ENCODE assay signal across 9 mouse cellular contexts in the genomic region with DNA sequence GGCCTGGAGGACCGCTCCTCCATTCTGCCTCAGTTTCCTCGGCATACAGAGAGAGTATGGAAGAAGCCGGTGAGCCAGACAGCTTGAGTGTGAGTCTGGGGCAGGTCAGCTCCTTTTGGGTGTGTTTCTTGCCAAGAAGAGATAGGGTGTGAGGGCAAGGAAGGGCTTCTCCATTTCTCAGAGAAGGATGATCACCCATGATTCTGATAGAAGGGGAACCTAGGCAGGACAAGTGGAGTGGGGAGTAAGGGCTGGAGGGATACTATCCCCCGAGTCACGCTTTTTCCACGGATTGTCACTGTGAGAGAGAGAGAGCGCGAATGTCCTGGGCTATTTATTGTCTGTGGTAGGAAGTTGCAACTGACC. TPM values are rescaled to one million over a fixed set of nuclear protein-coding genes. Genes with fewer than 3 reads are reported as not detected.
DNase-seq lines count a peak whose midpoint lies in the region; ATAC-seq and TF ChIP-seq lines count a peak whose summit lies in the region.
"Had no signal": no experiment of that assay in that cellular context is flagged by ENCODE, and none has a peak within 500 bp of the region (broad histone marks: within the 10 kb centered on the region; RNA-seq: fewer than 3 reads in every experiment).

No protein-coding gene starts in this region.

- no peak for DNase-seq in kidney, adult 11 months
- no peak for DNase-seq in midbrain, postnatal 0 days (ENCODE audit: low spot score)
- DNase-seq in thymus, adult 2 months = no peak
- DNase-seq in left cerebral cortex, postnatal 10 days (ENCODE audit: extremely low spot score in 1 of 2, low spot score in 2 of 2) = no peak
- DNase-seq in layer of hippocampus, postnatal 25 days (ENCODE audit: extremely low spot score in 1 of 2, low spot score in 1 of 2) = no peak

- peaks cover 12% of the 10 kb centered on the region for H3K4me1 ChIP-seq in kidney, embryonic 16.5 days (ENCODE audit: insufficient read depth, low read length)
- peaks cover 18% of the 10 kb centered on the region for H3K4me1 ChIP-seq in embryonic facial prominence, embryonic 15.5 days
- peaks cover 17% of the 10 kb centered on the region for H3K4me1 ChIP-seq in intestine, embryonic 15.5 days (replicated peaks)
- peaks cover 7% of the 10 kb centered on the region; the same call in 1 of the 2 replicates for H3K4me1 ChIP-seq in midbrain, postnatal 0 days (ENCODE audit: insufficient read depth, low read length)
- peaks cover 7% of the 10 kb centered on the region for H3K4me1 ChIP-seq in thymus, adult 2 months (replicated peaks; ENCODE audit: control insufficient read depth, insufficient read depth, low read length)

- peak overlapping the region; percentile 99 for H3K4me2 ChIP-seq in kidney, embryonic 16.5 days (replicated peaks; ENCODE audit: low read depth, low read length)
- peak overlapping the region; percentile 91 for H3K4me2 ChIP-seq in embryonic facial prominence, embryonic 15.5 days (replicated peaks)
- H3K4me2 ChIP-seq in intestine, embryonic 15.5 days (replicated peaks) = peak overlapping the region; percentile 96
- peak overlapping the region; percentile 99 for H3K4me2 ChIP-seq in midbrain, postnatal 0 days (ENCODE audit: low read depth, low read length, poor library complexity, severe bottlenecking)

- no peak for TF ChIP-seq POLR2A in thymus, adult 2 months (IDR thresholded peaks at IDR 0.05; ENCODE audit: control insufficient read depth, extremely low read depth, insufficient read depth, low read length, poor library complexity)

- 11% methylated on average over 8 of the region's 8 CpGs for WGBS in kidney, embryonic 16.5 days
- 10% methylated on average over 8 of the region's 8 CpGs for WGBS in embryonic facial prominence, embryonic 15.5 days
- 12% methylated on average over 8 of the region's 8 CpGs for WGBS in intestine, embryonic 15.5 days
- 12% methylated on average over 8 of the region's 8 CpGs for WGBS in midbrain, postnatal 0 days
- 27% methylated on average over 8 of the region's 8 CpGs for WGBS in thymus, adult 2 months

- no peaks in the 10 kb centered on the region for H3K36me3 ChIP-seq in kidney, embryonic 16.5 days (ENCODE audit: insufficient read depth, low read length)
- H3K36me3 ChIP-seq in embryonic facial prominence, embryonic 15.5 days = no peaks in the 10 kb centered on the region
- no peaks in the 10 kb centered on the region for H3K36me3 ChIP-seq in intestine, embryonic 15.5 days
- no peaks in the 10 kb centered on the region for H3K36me3 ChIP-seq in midbrain, postnatal 0 days (ENCODE audit: insufficient read depth, low read length)
- no peaks in the 10 kb centered on the region for H3K36me3 ChIP-seq in thymus, adult 2 months (ENCODE audit: control insufficient read depth, insufficient read depth, low read length)

- H3K9ac ChIP-seq in kidney, embryonic 16.5 days (replicated peaks; ENCODE audit: low read length) = no peak overlapping the region
- H3K9ac ChIP-seq in embryonic facial prominence, embryonic 15.5 days = no peak overlapping the region
- 0 out of 2 replicates have a peak overlapping the region, but pooled peaks have one; percentile 44 for H3K9ac ChIP-seq in intestine, embryonic 15.5 days
- 0 out of 2 replicates have a peak overlapping the region, but pooled peaks have one; percentile 55 for H3K9ac ChIP-seq in midbrain, postnatal 0 days (replicated peaks; ENCODE audit: low read length, poor library complexity, severe bottlenecking)

- TF ChIP-seq CTCF in midbrain, postnatal 0 days (IDR thresholded peaks at IDR 0.05) = no peak
- TF ChIP-seq CTCF in thymus, adult 2 months (IDR thresholded peaks at IDR 0.05; ENCODE audit: borderline replicate concordance, control insufficient read depth, extremely low read depth, insufficient read depth, low read length, poor library complexity) = no peak

- no peak for ATAC-seq in kidney, embryonic 16.5 days (ENCODE audit: low FRiP score, low TSS enrichment)
- no peak for ATAC-seq in embryonic facial prominence, embryonic 15.5 days (ENCODE audit: insufficient number of reproducible peaks, low FRiP score, low TSS enrichment, low read depth)
- no peak; the same call in 1 of the 2 replicates for ATAC-seq in intestine, embryonic 15.5 days
- ATAC-seq in midbrain, postnatal 0 days (ENCODE audit: low FRiP score) = no peak
- ATAC-seq: Patski had no signal

- peak overlapping the region; percentile 55 for H3K4me3 ChIP-seq in kidney, embryonic 16.5 days (ENCODE audit: low read length)
- peak overlapping the region; percentile 47 for H3K4me3 ChIP-seq in embryonic facial prominence, embryonic 15.5 days (replicated peaks)
- H3K4me3 ChIP-seq in intestine, embryonic 15.5 days (replicated peaks) = peak overlapping the region; percentile 46
- H3K4me3 ChIP-seq in midbrain, postnatal 0 days (ENCODE audit: low read depth, low read length) = peak overlapping the region; percentile 63
- no peak overlapping the region for H3K4me3 ChIP-seq in thymus, adult 2 months (ENCODE audit: control insufficient read depth, insufficient read depth, low read length)

- no peak overlapping the region for H3K27ac ChIP-seq in kidney, embryonic 16.5 days (ENCODE audit: low read length)
- H3K27ac ChIP-seq in embryonic facial prominence, embryonic 15.5 days (replicated peaks) = no peak overlapping the region
- H3K27ac ChIP-seq in intestine, embryonic 15.5 days = no peak overlapping the region
- H3K27ac ChIP-seq in midbrain, postnatal 0 days (ENCODE audit: low read depth, low read length) = no peak overlapping the region
- no peak overlapping the region for H3K27ac ChIP-seq in thymus, adult 2 months (ENCODE audit: control insufficient read depth, insufficient read depth, low read length)

- intact Hi-C loops in left cerebral cortex, postnatal 10 days (cut with DNase I) = no loop called here

- no peaks in the 10 kb centered on the region for H3K9me3 ChIP-seq in kidney, embryonic 16.5 days (ENCODE audit: low read length)
- no peaks in the 10 kb centered on the region for H3K9me3 ChIP-seq in embryonic facial prominence, embryonic 15.5 days (replicated peaks)
- H3K9me3 ChIP-seq in intestine, embryonic 15.5 days = no peaks in the 10 kb centered on the region
- H3K9me3 ChIP-seq in midbrain, postnatal 0 days (ENCODE audit: low read length) = no peaks in the 10 kb centered on the region

- peaks cover 56% of the 10 kb centered on the region for H3K27me3 ChIP-seq in kidney, embryonic 16.5 days (ENCODE audit: insufficient read depth, low read length)
- H3K27me3 ChIP-seq in embryonic facial prominence, embryonic 15.5 days = peaks cover 49% of the 10 kb centered on the region
- H3K27me3 ChIP-seq in intestine, embryonic 15.5 days (replicated peaks) = peaks cover 61% of the 10 kb centered on the region
- peaks cover 38% of the 10 kb centered on the region for H3K27me3 ChIP-seq in midbrain, postnatal 0 days (ENCODE audit: insufficient read depth, low read length)
- H3K27me3 ChIP-seq in thymus, adult 2 months (ENCODE audit: control insufficient read depth, insufficient read depth, low read length) = peaks cover 23% of the 10 kb centered on the region

RNA-seq across cellular contexts. Expression of a gene that starts 7.0 kb away (rescaled TPM):
- polyA plus RNA-seq in kidney, embryonic 16.5 days (2015; fragmentation: Nextera tagmentation; extraction: Ambion mirVana) = 2.4 and 3.3 TPM in 2 replicates
- 1.1 and 1.2 TPM in 2 replicates for polyA plus RNA-seq in embryonic facial prominence, embryonic 15.5 days (2015; fragmentation: Nextera tagmentation; extraction: Ambion mirVana)
- polyA plus RNA-seq in intestine, embryonic 15.5 days (2015; fragmentation: Nextera tagmentation; extraction: Ambion mirVana) = 1.0 and 1.1 TPM in 2 replicates
- total RNA-seq in midbrain, postnatal 0 days (2014; rRNA removed) = 1.6 and 2.8 TPM in 2 replicates
- 2.3 and 2.5 TPM in 2 replicates for polyA plus RNA-seq in midbrain, postnatal 0 days (2015; fragmentation: Nextera tagmentation; extraction: Ambion mirVana)
- polyA plus RNA-seq in thymus, adult 2 months (2012; rRNA removed) = 2.4 and 2.8 TPM in 2 replicates
- 10 to 100 TPM; 17.0 to 18.6 TPM for total RNA-seq in left cerebral cortex, postnatal 10 days (2021)
- 10 to 100 TPM; 14.8 to 26.6 TPM for total RNA-seq in layer of hippocampus, postnatal 25 days (2021)

RNA-seq across cellular contexts. Expression of a gene that starts 7.1 kb away (rescaled TPM):
- polyA plus RNA-seq in kidney, embryonic 16.5 days (2015; fragmentation: Nextera tagmentation; extraction: Ambion mirVana) = 98.6 and 99.2 TPM in 2 replicates
- polyA plus RNA-seq in embryonic facial prominence, embryonic 15.5 days (2015; fragmentation: Nextera tagmentation; extraction: Ambion mirVana) = 91.9 and 94.5 TPM in 2 replicates
- polyA plus RNA-seq in intestine, embryonic 15.5 days (2015; fragmentation: Nextera tagmentation; extraction: Ambion mirVana) = 73.7 and 83.5 TPM in 2 replicates
- total RNA-seq in midbrain, postnatal 0 days (2014; rRNA removed) = 48.1 and 71.7 TPM in 2 replicates
- 107 and 108 TPM in 2 replicates for polyA plus RNA-seq in midbrain, postnatal 0 days (2015; fragmentation: Nextera tagmentation; extraction: Ambion mirVana)
- polyA plus RNA-seq in thymus, adult 2 months (2012; rRNA removed) = 8.9 and 14.3 TPM in 2 replicates
- total RNA-seq in left cerebral cortex, postnatal 10 days (2021) = 10 to 100 TPM; 48.8 to 50.7 TPM
- 10 to 100 TPM; 44.3 to 46.9 TPM for total RNA-seq in layer of hippocampus, postnatal 25 days (2021)

RNA-seq across cellular contexts. Expression of a gene that starts 31.8 kb away (rescaled TPM):
- 0.36 and 0.44 TPM in 2 replicates for polyA plus RNA-seq in kidney, embryonic 16.5 days (2015; fragmentation: Nextera tagmentation; extraction: Ambion mirVana)
- polyA plus RNA-seq in embryonic facial prominence, embryonic 15.5 days (2015; fragmentation: Nextera tagmentation; extraction: Ambion mirVana) = 0.48 and 0.55 TPM in 2 replicates
- polyA plus RNA-seq in intestine, embryonic 15.5 days (2015; fragmentation: Nextera tagmentation; extraction: Ambion mirVana) = 0.15 and 0.41 TPM in 2 replicates
- total RNA-seq in midbrain, postnatal 0 days (2014; rRNA removed) = 0.71 and 0.85 TPM in 2 replicates
- 0.68 and 0.81 TPM in 2 replicates for polyA plus RNA-seq in midbrain, postnatal 0 days (2015; fragmentation: Nextera tagmentation; extraction: Ambion mirVana)
- 0.03 and 0.08 TPM in 2 replicates for polyA plus RNA-seq in thymus, adult 2 months (2012; rRNA removed)
- total RNA-seq in left cerebral cortex, postnatal 10 days (2021) = 1 to 10 TPM in 1 of 2 experiments, under 1 TPM in 1; 0.93 to 1.2 TPM
- total RNA-seq in layer of hippocampus, postnatal 25 days (2021) = under 1 TPM; 0.57 to 0.80 TPM

RNA-seq across cellular contexts. Expression of a gene that starts 49.8 kb away (rescaled TPM):
- polyA plus RNA-seq in kidney, embryonic 16.5 days (2015; fragmentation: Nextera tagmentation; extraction: Ambion mirVana) = 19.2 and 20.3 TPM in 2 replicates
- 9.0 and 9.3 TPM in 2 replicates for polyA plus RNA-seq in embryonic facial prominence, embryonic 15.5 days (2015; fragmentation: Nextera tagmentation; extraction: Ambion mirVana)
- polyA plus RNA-seq in intestine, embryonic 15.5 days (2015; fragmentation: Nextera tagmentation; extraction: Ambion mirVana) = 16.1 and 17.0 TPM in 2 replicates
- 12.1 and 16.0 TPM in 2 replicates for total RNA-seq in midbrain, postnatal 0 days (2014; rRNA removed)
- polyA plus RNA-seq in midbrain, postnatal 0 days (2015; fragmentation: Nextera tagmentation; extraction: Ambion mirVana) = 16.9 and 18.0 TPM in 2 replicates
- polyA plus RNA-seq in thymus, adult 2 months (2012; rRNA removed) = 6.0 and 6.4 TPM in 2 replicates
- 10 to 100 TPM; 10.1 to 10.4 TPM for total RNA-seq in left cerebral cortex, postnatal 10 days (2021)
- total RNA-seq in layer of hippocampus, postnatal 25 days (2021) = 1 to 10 TPM; 7.8 to 8.1 TPM

Comparison
In these comparisons a context has a peak if more than half of its experiments do, and no peak if none do; other contexts are left out.
1. H3K9ac ChIP-seq: peak in intestine, embryonic 15.5 days (single experiment) and midbrain, postnatal 0 days (single experiment); none in kidney, embryonic 16.5 days (single experiment) and embryonic facial prominence, embryonic 15.5 days (single experiment).
2. Peak in every context shown above with its lines, with median percentiles within 50 percentile points of each other: H3K4me2 ChIP-seq.